Mouse (Mus musculus): ENCODE measurements around the gene Rnpepl1.

- TF ChIP-seq POLR2A (IDR thresholded peaks at IDR 0.05; ENCODE audit: low read depth, low read length) (no peak), CTCF (IDR thresholded peaks at IDR 0.05; ENCODE audit: extremely low read depth, insufficient read depth, insufficient read length, insufficient replicate concordance) (no peak)
Observed at GRCm38 (mm10) chr1:92866170-92866569, 44.4 kb upstream of the Rnpepl1 start.
